Mouse (Mus musculus) gastrocnemius, adult 18-20 months (tissue): ENCODE data around the gene Tmprss7. TPM values are rescaled to one million over a fixed set of nuclear protein-coding genes. Genes with fewer than 3 reads are reported as not detected.

Experiments
- DNase-seq: peaks from one replicate; pipeline ENCODE4 v3.0.0; 2021; ENCODE audit warnings: low spot score
- total RNA-seq, 2 experiments: library from RNA; stranded (reverse); gene quantifications; 2 replicates each; pipeline ENCODE4 v1.2.3; 2021

Tmprss7 gene
- total RNA-seq, 2 experiments from 2014 or later: not detected

DNA sequence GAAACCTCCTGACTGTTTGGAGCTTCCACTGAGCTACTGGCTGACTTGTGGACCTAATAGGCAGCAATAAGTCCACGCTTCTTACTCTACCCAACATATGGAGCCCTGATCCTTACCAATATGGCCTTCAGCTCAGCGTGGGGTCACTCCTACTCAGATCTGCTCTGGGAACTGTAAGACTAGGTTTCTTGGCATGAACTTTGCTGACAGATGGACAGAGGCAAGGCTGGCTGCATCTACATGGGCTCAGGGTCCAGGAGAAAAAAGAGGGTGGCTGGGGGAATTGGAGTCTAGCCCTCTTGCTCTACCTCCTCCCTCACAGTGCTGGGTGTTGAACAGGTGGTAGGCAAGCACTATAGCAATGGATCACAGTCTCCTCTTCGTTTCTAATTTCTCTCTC, 6.6 kb downstream of the Tmprss7 start:
- no peak for DNase-seq

DNA sequence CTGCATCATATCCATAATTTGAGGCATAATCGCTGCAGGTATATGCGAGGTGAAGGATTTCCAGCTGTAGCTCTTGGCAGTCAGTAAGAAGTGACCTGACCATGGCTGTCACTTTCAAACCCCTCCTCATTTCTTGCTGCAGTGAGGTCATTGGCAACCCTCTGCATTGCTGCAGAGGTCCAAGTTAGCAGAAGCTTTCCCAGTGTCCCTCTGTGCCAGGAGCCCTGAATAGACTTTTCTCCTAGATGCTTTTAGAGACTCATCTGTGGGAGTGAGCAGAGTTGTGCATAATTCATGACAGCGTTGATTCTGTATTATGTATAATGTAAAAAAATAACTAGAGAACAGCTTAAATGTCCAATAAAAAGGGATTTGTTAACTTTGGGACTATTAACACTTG, 8.2 kb downstream of the Tmprss7 start:
- DNase-seq: no peak

DNA sequence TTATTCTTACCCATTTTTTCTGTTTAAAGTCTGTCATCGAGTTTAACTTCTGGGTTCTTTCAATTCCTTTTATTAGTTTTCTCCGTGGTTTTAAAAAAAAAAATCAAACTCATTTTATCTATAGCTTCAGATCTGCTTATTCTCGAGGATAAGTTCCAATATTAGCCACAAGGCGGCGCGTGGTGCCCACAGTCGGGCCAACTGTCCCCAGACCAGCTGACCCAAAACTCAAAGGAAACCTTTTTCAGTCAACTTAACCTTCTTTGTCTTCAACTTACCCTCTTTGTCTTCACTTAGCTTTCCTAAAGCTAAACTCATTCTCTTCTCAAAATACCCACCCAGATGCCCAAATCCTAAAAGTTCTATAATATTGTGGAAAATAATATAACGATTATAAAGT, 8.6 kb downstream of the Tmprss7 start:
- DNase-seq: peak; percentile 48

DNA sequence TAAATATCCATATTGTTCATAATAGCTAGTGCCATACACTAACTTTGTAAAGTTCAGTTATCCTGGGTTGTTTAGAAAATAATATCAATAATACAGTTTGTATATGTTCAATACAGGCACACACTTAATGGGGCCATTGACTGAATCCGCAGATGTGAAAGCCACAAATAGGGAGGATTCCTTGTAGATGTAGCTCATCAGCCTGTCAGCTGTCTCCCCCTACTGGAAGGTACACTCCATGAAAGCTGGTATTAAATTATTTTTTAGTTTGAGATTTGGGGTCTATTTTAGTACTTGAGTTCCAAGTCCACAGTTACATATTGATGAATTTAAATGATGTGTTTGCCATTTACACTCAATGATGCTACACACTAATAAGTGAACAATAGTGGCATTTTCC, 17.0 kb downstream of the Tmprss7 start:
- no peak for DNase-seq

DNA sequence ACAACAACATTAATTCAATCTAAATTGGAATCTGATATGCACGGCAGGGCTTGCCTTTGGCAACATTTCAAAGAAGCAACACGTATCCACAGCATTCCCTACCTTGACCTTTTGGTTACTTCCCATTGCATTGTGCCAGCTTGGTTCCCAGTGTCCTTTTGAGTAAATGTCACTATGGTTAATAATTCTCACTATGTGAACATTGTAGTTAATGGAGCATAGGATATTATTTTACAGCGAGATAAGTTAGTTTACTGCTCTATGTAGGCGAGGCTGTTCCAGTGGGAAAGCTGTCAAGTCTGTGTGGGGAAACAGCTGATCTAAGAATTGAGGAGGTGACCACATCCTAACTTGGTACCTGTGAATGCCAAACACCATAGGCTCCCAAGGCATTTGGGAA, 23.5 kb downstream of the Tmprss7 start:
- no peak for DNase-seq

DNA sequence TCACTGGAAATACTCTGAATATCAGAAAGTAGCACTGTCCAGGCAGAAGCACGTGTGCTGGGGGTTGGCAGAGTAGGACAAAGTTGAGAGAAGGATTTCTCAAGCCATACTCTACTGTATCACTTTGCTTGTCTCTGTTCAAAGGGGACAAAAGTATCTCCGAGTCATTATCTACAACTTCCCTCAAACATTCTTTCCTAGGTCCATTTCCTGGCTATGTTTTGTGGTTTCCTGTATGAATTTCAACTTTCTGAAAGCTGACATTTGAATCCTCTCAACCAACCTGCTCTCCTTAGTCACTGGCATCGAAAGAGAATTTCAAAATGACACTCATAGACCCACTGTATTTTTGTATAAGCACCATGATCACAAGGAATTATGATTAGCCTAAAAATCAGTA, 25.3 kb downstream of the Tmprss7 start:
- no peak for DNase-seq

DNA sequence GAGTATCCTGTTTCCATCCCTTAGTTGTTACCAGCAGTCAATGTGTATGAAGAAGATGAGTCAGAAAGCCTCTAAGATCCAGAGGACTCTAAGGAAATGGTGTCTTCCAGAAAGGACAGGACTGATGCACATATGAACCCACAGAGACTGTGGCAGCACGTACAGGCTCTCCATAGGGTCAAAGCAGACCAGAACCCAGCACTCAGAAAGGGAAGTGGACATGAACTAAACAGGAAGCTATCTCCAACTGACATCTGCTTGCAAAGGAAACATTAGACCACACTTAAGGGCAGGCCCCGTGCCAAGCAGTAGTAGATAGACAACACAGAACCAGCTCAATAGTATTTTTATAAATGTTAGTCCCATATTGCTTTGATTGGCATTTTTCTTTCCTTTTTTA, 27.3 kb downstream of the Tmprss7 start:
- DNase-seq: no peak

DNA sequence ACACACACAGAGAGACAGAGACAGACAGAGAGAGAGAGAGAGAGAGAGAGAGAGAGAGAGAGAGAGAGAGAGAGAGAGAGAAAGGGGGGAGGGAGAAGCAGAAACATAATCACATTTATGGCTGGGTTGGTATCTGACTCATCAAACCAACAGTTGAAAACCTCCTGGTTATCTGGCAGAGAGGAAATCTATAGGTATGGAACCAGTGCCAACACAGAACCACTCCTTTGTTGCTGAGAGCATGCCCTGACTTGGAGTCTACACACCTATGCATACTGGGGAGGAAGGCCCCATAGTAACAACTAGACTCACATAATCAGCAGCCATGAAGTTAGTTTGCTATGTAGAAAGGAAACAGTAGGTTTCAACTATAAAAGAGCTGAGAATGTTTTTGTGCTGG, 31.1 kb downstream of the Tmprss7 start:
- no peak for DNase-seq

DNA sequence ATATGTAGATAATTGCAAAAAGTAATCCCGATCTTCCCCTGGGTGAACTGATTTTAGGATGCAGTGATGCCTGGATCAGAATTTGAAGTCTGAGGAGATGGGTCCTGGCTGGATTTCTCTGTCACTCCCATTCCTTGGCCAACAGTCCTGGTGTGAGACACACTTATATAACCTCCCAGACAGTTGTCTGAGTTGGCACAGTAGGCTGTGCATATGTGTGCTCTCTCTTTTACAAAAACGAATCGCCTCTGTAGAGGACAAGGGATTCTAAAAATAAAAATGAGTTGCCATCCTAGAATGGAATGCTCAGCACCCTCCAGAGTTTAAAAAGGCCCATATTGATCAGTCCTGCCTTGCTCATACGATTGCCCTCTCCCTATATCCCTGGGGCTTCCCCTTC, 33.9 kb downstream of the Tmprss7 start:
- no peak for DNase-seq

DNA sequence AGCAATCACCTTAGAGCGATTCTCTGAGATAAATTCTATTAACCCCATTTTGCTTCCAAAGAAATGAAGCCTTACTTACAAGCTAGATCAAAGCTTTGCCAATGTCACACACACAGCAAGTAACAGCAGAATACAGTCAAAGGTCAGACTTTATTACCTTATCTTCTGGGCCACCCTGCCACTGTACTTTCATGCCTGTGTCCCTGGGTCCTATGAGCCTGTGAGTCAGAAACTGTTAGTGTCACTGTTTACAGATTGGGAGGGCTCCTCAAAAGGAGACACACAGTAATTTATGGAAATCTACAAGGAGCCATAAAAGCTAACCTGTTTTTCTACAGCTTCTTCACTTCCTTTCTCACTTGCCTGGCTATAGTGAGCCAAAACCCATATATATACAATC, 35.2 kb downstream of the Tmprss7 start:
- no peak for DNase-seq

DNA sequence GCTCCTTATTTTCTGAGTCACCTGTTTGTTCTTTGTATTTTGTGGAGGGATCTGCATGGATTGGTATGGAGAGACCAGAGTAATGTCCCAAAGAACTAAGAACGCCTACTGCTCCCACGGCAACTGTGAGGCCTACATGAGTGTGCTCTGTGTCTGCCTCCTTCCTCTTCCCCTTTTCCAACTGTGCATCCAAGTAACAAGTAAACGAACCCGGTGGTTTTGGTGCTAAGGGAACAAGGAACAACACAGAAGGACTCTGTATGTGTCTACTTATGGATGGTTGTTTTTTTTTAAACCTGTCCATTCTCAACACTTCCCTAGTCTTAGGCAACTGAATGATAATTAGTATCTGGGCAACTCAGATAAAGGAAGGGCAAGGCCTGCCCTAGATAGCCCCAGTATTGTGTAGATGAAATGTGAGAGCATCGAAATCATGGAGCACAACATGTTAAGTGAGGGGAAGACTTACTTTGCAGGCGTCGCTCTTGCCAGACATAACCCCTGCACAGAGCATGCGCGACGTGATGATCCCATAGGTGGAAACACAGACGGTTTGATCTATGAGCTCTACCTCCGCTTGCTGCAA, 35.8 kb downstream of the Tmprss7 start:
- no peak for DNase-seq

DNA sequence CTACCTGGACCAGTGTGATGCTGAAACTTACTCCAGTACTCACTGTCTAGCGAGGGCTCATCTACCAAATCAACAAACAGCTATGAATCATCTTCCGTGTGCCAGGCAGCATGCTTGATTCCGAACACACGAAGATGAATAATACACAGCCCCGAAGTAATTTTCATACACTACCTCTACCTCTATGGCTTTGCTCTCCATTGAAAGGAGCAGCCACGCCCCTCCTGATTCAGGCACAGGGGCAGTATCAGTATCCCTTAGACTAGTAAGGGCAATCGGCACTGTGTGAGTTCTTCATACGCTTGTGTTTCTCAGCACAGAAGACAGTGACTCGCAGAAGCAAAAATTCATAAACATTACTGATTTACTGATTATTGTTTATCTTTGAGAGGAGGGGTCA, 39.0 kb downstream of the Tmprss7 start:
- DNase-seq: no peak

DNA sequence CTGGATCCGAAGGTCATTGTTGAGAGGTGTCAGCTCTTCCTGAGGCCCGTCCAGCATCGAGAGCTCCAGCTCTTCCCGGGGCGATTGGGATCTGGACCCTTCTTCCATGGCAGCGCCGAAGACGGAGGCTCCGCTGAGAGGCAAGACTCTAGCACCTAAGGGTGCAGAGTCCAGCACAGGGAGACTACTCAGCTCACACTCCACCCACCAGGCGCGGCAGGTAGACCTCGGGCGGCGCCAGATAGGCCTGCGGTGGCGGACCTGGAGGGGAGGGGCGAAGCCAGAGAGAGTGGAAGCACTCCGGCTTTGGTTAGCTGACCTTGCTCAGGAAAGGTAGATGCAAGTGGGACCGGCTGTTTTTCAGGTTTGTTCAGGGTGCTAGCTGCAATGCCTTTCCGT, 39.5 kb downstream of the Tmprss7 start, which contains the start of gene BC016579:
TSS of gene BC016579 (minus strand) at position 135 of the 399 bp plus-strand sequence.
- no peak for DNase-seq

DNA sequence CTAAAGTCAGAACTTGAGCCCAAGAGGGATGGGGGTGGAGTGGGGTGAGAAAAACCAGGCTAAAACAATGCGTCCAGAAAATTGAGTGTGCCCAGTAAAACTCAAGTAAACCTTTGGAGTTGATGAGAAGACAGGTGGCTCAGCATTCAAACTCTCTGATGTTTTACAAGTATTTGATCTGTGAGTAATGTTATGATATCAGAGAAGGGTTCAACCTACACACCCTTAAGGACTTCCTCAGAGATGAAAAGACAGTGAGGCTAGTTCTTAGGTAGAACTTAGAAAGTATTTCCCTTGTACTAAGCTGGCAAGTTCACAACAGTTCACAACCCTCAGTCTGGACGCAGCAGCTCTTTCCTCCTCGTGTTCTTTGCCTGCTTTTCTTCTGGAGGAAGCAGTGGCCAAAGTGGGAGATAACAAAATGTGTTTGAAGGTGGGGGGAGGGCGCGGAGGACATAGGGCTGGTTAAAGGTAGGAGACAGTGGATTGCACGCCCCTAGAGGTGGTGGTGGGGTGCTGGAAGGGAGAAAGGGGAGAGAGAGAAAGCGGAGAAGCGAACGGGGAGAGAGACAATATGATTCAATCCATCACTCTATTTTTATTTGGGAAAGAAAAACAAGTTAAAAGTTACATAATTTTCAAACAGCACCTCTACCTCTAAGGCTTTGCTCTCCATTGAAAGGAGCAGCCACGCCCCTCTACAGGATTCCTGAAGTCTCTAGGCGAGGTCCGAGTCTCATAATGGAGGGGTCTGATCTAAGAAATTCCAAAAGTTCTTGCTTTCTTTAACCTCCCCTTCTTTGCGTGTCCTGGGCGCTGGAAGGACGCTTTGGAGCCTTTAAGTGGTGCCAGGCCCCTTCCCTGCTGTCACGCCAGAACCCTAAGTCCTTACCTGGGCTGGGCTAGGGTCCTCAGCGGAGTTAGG, 40.2 kb downstream of the Tmprss7 start:
- DNase-seq: no peak

DNA sequence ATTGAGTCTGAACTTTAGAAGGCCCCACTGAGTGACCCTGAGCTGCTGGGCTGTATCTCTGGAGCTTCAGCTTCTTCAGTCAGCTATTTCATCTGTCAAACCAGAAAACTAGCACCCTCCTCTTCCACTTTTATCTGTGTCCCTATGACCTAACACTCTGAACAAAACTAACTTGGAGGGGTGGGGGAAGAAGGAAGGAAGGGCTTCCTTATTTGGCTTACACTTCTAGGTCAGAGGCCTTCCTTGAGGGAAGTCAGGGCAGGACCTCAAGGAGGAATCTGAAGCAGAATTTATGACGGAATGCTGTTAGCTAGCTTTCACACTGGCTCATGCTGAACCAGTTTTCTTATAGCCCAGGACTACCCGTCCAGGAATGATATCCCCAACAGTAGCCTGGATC, 42.0 kb downstream of the Tmprss7 start:
- no peak for DNase-seq

DNA sequence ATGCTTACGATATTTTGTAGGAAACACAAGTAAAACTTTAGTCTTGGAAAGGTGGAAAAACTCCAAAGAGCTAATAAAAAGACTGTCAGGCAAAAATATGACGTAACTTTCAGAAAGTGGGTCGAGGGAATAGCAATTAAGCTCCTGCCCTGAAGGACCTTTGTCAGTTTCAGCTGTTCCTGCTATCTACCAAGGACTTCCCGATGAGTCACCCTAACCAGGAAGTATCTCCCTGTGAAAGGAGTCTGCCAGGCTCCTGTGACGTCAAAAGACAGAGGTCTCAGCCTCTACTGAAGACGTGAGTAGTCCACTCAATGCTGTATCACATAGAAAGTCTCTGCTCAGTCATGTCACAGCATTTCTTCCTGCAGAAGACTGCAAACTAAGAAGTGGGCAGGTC, 49.1 kb downstream of the Tmprss7 start:
- peak; percentile 9 for DNase-seq

DNA sequence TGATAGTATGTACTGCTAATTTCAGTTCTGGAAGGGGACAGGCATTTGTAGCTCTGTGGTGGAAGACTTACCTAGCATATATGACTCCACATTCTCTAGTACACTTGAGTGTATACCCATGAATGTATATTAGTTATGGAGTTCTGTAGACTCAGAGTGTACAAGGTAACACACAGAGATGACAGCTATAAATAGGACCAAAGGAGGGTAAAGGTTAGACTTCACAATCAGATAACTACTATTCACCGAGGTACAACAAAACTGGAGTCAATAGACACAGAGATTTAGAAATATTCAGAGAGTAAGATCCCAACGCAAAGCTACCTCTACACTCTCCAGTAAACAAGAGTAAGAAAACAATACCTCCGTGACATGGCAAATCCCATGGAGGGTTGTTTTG, 49.5 kb downstream of the Tmprss7 start:
- DNase-seq: no peak

DNA sequence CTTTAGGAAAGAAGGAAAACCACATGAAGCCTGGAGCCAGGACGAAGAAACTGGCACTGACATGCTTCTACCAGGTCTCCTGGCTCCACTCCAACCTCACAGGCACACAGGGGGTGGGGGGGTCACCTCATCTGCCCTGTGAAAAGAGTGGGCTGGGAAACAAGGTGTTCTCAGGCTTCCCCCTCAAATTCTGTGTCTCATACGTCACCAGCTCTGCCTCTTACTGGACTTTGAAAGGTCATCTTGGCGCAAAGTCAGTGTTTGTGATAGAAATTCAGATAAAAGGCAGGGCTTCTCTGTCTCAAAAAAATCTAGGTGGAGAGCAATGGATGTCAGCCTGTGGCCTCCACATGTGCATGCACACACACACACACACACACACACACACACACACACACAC, 52.2 kb downstream of the Tmprss7 start:
- DNase-seq: no peak

DNA sequence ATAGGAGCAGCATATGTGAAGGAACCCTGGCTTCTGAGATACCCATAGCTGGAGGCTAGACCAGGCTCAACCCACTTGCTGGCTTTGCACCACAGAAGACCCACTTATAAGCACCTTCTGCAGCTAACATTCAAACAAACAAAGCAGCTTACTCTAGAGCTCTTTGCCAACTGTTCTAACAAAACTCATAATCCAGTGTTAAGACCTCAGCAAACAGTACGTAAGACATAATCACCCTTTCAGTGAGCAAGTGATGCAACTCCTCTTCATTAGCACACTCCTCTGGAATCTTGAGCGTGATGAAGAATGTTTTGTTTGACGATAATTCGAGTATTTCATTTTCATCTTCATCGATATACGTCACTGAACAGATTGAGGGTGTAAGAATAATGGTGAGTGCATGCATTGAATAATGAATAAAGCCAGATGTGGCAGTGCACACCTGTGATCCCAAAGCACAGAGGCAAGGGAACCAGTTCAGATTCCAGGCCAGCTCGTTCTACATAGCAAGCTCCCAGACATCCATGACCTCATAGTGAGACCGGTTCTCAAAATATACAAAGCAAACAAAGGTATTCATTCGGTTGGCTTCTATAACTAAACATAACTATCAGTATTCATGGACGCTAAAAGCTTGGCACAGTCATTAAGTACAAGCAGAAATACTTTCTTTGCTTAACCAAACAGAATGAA, 53.2 kb downstream of the Tmprss7 start:
- no peak for DNase-seq

DNA sequence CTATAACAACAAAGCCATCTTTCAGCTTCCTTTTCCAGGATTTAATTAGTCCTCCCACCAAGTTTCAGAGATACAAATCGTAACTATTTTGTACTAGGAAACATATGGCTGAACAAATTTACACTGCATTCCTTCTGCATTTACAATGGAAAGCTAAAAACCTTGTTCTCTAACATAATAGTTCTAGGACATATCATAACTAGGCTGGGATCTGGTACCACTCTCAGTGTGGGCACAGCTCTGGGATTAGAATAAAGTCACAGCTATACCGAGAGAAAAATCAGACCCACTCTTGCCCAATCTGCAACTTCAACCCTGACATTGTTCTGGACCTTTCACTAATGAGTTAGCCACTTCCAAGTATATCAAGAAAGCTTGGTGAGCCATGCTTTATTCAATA, 57.6 kb downstream of the Tmprss7 start:
- no peak for DNase-seq

DNA sequence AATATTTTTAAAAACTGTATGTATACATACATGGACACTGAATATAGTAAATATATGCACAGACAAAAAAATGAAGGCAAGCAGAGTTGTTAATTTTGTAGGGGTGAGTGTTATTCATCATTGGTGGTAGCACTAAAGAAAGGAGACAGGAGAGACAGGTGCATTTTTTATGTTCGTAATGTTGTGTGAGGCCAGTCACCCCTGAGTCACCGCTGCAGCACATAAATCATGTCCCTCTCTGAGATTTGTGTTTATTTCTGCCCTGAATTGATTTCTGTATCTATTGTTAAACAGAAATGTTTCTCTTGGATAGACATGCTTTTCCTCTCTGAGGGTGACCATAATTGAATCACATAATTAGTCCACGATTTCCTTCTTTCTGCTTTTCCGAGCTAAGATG, 61.0 kb downstream of the Tmprss7 start:
- no peak for DNase-seq

DNA sequence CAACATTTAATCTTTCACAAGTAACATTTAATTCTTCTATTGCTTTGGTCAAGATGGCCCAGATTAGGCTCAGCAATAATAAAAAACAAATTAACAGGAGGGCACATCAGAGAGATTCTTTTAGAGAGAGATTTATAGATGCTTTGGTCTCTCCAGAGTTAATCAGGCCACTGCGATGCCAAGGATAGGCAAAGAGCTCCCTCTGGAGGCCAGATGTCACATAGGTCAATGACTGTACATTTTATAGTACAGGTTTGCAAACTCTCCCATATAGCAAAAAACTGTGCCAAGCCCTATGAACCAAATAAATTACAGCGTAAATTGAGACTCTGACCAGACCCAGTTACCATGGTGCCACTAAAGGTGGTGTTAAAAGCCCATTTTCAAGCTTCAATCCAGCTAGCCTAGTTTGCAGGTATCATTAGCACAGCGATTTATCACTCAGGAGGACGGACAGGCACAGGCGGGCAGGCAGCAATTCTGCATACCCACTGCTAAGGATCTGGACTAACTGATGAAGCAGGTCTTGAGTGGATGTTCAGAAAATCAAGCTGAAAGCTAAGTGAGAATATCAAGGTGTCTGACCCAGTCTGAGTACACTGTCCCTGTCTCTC, 63.0 kb downstream of the Tmprss7 start:
- DNase-seq: peak; percentile 44
